Mouse (Mus musculus): Measurements from ENCODE around the gene Samd14. TPM values are rescaled to one million over a fixed set of nuclear protein-coding genes. Genes with fewer than 3 reads are reported as not detected.

The Samd14 gene
- polyA plus RNA-seq, 1 experiment from 2014 or later = 15.0 TPM

DNA sequence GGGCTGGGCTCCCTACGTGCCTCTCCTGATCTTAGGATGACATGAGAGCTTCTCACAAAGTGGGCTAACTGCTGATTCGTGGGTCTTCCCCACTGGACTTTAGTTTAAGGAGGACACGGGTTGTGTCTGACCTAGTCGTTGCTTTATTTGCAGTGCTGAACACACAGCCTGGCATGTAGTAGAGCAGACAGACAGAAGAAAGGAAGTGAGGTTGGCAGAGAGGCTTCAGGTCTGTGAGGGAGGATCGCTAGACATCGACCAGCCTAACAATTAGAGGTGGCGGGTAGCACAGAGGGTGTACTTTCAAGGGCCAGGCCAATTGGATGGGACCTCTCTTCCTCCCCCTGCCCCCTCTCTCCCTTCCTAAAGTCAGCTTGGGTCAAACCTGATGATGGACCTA, 33.9 kb downstream of the Samd14 start:
- no peak overlapping the region for H3K4me2 ChIP-seq (replicated peaks)
- ATAC-seq = no peak
- H3K9me3 ChIP-seq = no peaks in the 10 kb centered on the region
- no peaks in the 10 kb centered on the region for H3K27me3 ChIP-seq (replicated peaks)
- no peak overlapping the region for H3K27ac ChIP-seq
- H3K4me3 ChIP-seq (replicated peaks) = no peak overlapping the region
- peaks cover 11% of the 10 kb centered on the region; the same call in 1 of the 2 replicates for H3K4me1 ChIP-seq (replicated peaks)
- no peak overlapping the region for H3K9ac ChIP-seq
- 0 out of 2 replicates have a peak, but pooled peaks cover 5% of the 10 kb centered on the region for H3K36me3 ChIP-seq
- WGBS = 46% methylated on average over 7 of the region's 7 CpGs

DNA sequence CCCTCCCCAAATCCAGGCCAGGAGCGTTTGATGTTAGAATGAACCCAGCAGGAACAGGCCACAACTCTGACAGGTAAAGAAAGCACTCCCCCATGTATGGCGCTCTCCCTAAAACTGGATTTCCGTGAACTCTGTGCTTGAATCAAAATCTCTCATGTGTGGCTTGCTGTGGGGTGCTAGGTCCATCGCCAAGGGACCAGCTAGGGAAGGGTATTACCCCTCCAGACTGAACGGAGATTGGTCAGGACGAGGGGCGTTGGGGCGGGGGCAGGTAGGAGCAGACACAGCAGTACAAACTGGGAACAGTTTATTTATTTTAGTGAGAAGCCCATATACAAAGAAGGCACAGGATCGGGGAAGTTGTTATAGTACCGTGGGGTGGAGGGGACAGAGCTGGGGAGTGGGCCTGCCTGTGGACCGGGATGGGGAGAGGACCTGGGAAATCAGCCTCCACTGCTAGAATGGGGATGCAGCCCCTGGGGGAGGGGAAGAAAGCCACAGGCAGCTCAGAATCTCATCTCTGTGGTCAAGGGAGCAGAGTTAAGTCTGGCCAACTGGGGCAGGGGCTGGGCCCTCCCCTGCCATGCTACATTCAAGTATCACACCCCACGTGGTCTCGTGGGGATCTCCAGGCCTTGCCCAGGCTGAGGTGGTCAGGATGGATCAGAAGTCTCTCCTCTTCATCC, 34.6 kb downstream of the Samd14 start:
- ATAC-seq = no peak
- Histone ChIP-seq H3K4me3 (replicated peaks) (no peak overlapping the region), H3K27me3 (replicated peaks) (no peaks in the 10 kb centered on the region), H3K36me3 (0 out of 2 replicates have a peak, but pooled peaks cover 5% of the 10 kb centered on the region), H3K4me1 (replicated peaks) (peaks cover 7% of the 10 kb centered on the region; the same call in 1 of the 2 replicates), H3K4me2 (replicated peaks) (no peak overlapping the region), H3K27ac (no peak overlapping the region), H3K9me3 (no peaks in the 10 kb centered on the region), H3K9ac (no peak overlapping the region)
- 60% methylated on average over 13 of the region's 13 CpGs for WGBS

DNA sequence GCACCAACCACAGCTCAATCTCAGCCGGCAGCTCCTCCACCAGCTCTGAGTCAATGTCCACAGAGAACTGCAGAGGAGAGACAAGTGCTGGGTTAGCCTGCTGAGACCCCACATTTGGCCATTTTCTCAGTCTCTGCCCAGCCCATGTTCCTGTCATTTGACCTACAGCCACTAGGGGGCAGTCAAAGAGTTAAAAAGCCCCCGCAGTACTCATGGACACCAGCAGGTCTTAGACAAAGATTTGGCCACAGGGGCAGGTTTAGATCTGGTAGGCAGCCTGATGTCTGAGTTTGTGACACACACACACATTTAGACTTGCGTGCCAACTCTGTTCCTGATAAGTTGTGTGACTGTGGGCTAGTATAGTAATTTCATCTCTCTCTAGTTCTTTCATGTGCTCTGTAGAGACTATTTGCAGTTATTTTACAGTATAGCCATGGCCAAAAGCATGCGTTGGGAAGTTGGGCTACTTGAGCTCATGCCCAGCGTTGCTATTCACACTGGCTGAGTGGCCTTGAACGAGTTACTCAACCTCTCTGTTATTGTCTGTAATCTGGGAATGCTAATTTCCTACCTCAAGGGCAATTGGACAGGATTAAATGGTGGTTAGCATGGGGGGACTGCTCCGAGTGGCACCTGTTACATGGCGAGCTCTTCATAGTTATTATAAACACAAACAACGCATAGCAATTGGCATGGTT, 37.5 kb downstream of the Samd14 start:
- Histone ChIP-seq H3K9me3 (no peaks in the 10 kb centered on the region), H3K4me1 (replicated peaks) (no peaks in the 10 kb centered on the region), H3K27me3 (replicated peaks) (no peaks in the 10 kb centered on the region), H3K27ac (no peak overlapping the region), H3K36me3 (peaks cover 11% of the 10 kb centered on the region; the same call in 1 of the 2 replicates), H3K4me2 (replicated peaks) (no peak overlapping the region), H3K4me3 (replicated peaks) (no peak overlapping the region), H3K9ac (no peak overlapping the region)
- ATAC-seq = peak; percentile 57; the same call in 1 of the 2 replicates
- WGBS = 60% methylated on average over 9 of the region's 9 CpGs

DNA sequence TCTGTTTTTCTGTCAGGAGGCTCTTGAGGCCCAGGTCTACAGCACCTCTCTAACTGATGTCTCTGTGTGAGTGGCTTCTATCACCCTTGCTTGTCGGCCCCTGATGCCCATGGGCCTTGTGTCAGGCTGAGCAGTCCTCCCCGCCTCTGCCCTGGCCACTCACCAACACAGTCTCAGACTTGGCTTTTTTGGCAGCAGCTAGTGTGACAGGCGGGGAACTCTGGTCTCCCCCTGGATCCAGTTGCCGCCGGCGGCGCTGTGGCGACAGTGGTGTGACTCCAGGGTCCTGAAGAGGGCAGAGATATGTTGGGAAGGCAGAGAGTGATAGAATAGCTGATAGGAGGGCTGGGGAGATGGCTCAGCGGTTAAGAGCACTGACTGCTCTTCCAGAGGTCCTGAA, 43.4 kb downstream of the Samd14 start:
- H3K36me3 ChIP-seq = peaks cover 32% of the 10 kb centered on the region
- no peak overlapping the region for H3K4me2 ChIP-seq (replicated peaks)
- no peak overlapping the region for H3K4me3 ChIP-seq (replicated peaks)
- H3K9ac ChIP-seq = no peak overlapping the region
- no peaks in the 10 kb centered on the region for H3K27me3 ChIP-seq (replicated peaks)
- WGBS = 82% methylated on average over 9 of the region's 9 CpGs
- no peak overlapping the region for H3K27ac ChIP-seq
- no peaks in the 10 kb centered on the region for H3K9me3 ChIP-seq
- H3K4me1 ChIP-seq (replicated peaks) = no peaks in the 10 kb centered on the region
- ATAC-seq = no peak

DNA sequence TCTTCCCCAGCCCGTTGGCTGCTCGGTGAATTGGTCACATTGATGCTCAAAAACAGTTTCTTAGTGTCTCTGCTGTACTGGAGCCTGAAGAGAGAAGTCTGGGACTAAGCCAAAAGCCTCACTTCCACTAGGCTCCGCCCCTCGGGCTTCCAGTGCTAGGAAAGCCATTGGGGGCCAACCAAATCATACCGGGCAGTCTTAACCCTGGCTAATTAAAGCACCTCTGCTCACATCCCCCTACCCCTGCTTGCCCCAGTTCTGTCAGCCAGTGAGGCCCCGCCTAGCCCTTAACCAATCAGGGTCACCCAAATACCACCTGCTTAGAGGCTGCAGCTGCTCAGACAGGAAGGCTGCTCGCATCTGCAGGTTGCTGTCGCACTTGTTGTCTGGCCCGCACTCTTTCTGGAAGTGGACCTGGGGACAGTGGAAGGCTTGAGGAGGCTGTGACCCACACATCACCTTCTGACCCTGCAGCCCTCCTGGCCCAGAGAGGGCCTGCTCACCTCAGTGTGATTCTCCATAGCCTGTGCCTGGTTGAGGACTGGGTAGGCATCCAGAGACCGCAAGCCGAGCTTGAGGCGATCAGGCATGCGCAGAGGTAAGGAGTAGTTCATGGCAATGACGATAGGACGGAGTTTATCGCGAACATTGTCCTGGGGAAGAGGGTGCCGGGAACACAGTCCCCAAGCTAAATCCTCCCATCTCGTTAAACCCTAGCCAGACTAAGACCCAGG, 47.3 kb downstream of the Samd14 start:
- Histone ChIP-seq H3K27ac (no peak overlapping the region), H3K27me3 (replicated peaks) (no peaks in the 10 kb centered on the region), H3K36me3 (peaks cover 42% of the 10 kb centered on the region), H3K4me3 (replicated peaks) (no peak overlapping the region), H3K9ac (no peak overlapping the region), H3K4me1 (replicated peaks) (no peaks in the 10 kb centered on the region), H3K9me3 (no peaks in the 10 kb centered on the region), H3K4me2 (replicated peaks) (no peak overlapping the region)
- 54% methylated on average over 19 of the region's 19 CpGs for WGBS
- no peak for ATAC-seq

DNA sequence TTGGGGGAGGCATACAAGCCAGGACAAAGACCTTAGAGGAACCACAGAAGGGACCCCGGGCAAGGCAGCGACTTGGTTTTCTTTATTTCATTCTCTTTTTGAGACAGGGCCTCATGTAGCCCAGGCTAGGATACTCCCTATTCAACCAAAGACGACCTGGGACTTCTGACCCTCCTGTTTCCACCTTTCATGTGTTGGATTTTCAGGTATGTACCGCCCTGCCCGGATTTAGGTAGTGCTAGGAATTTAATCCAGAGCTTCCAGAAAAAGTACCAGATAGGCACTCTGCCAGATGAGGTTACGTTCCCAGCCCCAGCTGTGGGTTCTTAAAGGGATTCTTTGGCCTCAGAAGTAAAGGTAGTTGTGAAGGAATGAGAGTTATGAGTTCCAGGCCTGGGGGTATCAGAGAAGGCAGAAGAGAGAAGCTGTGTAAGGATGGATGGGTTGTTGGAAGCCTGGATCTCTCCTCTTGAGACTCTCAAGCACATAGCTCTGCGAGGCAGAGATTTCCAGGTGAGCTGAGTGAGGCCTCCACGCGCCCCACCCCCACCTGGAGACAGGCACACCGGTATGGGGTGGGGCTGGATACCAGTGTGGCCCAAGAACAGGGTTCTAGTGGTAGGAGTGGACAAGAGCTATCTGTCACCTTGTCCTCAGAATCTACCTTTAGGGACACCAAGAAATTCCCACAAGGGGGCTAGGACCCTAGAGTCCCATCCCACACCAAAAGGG, 59.7 kb downstream of the Samd14 start:
- no peak overlapping the region for H3K27ac ChIP-seq
- no peak overlapping the region for H3K4me2 ChIP-seq (replicated peaks)
- no peak overlapping the region for H3K9ac ChIP-seq
- no peak for ATAC-seq
- WGBS = 86% methylated on average over 10 of the region's 10 CpGs
- peaks cover 46% of the 10 kb centered on the region for H3K4me1 ChIP-seq (replicated peaks)
- no peak overlapping the region for H3K4me3 ChIP-seq (replicated peaks)
- no peaks in the 10 kb centered on the region for H3K27me3 ChIP-seq (replicated peaks)
- H3K36me3 ChIP-seq = peaks cover 10% of the 10 kb centered on the region
- H3K9me3 ChIP-seq = no peaks in the 10 kb centered on the region

DNA sequence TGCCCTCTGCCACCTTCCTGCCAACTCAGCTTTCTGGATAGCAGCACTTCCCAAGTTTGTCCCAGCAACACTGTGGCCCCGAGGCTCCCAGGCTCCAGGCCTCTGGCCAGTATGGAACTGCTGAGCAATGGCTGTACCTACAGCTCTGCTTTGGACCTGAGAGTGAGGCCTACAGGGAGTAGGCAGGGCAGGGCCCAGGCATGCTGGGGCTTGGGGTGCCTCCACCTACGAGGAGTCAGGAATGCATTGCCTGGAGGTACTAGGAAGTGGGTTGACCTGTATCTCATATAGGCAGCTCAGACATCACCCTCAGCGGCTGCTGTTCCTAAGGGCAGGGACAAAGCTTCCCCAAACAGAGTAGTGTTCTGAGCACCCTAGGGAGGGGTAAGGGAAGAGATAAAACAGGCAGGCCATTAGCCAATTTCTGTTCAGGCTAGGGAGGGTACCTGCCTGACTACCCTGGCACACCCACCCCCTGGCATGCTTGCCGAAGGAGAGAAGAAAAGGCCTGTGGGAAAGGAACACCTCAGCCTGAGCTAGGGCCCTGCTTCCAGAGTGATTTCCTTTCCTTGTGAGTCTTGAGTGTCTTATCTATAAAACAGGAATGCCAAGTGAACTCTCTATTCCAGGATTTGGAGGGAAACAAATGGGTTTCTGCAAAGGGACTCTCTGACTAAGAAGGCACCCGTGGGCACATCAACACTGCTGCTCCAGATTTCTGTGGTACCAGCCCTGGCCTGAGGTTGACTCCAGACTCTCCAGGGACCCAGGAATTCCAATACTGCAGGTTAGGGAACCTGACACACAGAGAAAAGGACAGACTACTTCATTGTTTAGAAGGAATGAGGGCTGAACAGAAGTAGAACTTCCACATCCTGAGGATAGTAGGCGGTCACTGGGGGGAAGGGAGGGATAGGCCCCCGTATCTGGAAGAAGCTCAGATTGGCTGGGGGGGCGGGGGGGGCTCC, 60.7 kb downstream of the Samd14 start:
- ATAC-seq = peak; percentile 30; the same call in 1 of the 2 replicates
- WGBS = 67% methylated on average over 8 of the region's 8 CpGs
- Histone ChIP-seq H3K4me1 (replicated peaks) (peaks cover 57% of the 10 kb centered on the region), H3K27me3 (replicated peaks) (no peaks in the 10 kb centered on the region), H3K9ac (peak overlapping the region; percentile 20; the same call in 1 of the 2 replicates), H3K4me2 (replicated peaks) (peak overlapping the region; percentile 22; the same call in 1 of the 2 replicates), H3K9me3 (no peaks in the 10 kb centered on the region), H3K27ac (peak overlapping the region; percentile 70; the same call in 1 of the 2 replicates), H3K4me3 (replicated peaks) (no peak overlapping the region), H3K36me3 (peaks cover 10% of the 10 kb centered on the region)

DNA sequence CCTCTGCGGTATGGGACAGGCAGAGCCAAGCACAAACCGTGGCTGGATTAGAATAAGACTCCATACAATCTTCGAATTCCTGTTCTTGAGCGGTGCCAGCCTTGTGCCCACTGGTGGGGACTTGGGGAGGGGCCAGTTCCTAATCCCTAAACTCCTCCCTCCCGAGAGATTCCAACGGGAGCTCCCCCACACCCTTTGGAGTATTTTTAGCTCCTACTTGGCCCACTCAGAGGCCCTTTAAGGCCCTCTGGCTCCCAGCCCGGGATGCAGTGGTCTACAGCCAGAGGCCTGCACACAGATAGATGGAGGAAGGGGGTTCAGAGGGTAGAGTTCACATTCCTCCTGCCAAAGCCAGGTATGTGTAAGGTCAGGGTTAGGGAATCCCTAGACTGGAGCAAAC, 61.6 kb downstream of the Samd14 start:
- H3K27ac ChIP-seq = peak overlapping the region; percentile 11; the same call in 1 of the 2 replicates
- H3K4me1 ChIP-seq (replicated peaks) = peaks cover 58% of the 10 kb centered on the region
- H3K9me3 ChIP-seq = no peaks in the 10 kb centered on the region
- H3K9ac ChIP-seq = no peak overlapping the region
- 39% methylated on average over 7 of the region's 7 CpGs for WGBS
- no peaks in the 10 kb centered on the region for H3K27me3 ChIP-seq (replicated peaks)
- no peak for ATAC-seq
- no peak overlapping the region for H3K4me3 ChIP-seq (replicated peaks)
- peak overlapping the region; percentile 22; the same call in 1 of the 2 replicates for H3K4me2 ChIP-seq (replicated peaks)
- H3K36me3 ChIP-seq = 0 out of 2 replicates have a peak, but pooled peaks cover 5% of the 10 kb centered on the region

DNA sequence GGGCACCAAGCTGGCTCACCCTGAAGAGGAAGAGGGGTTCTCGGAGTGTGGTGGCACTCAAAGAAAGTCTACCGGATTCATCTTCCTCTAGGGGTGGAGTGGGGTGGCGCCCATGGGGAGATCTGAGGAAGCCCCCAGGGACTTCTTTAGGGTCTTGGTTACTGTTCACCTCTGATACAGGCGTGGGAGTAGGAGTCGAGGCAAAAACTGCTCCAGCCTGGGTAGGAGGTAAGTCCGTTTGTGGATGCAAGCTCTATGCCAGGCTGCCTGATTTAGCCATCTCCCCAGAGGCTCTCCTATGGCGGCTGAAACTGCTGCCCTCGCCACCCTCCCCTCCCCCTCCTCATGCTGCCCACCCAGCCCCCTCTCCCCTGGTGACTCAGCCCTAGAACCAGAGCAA, 62.5 kb downstream of the Samd14 start:
- H3K4me1 ChIP-seq (replicated peaks) = peaks cover 64% of the 10 kb centered on the region
- no peak for ATAC-seq
- H3K36me3 ChIP-seq = no peaks in the 10 kb centered on the region
- no peak overlapping the region for H3K9ac ChIP-seq
- H3K4me3 ChIP-seq (replicated peaks) = no peak overlapping the region
- peak overlapping the region; percentile 1; the same call in 1 of the 2 replicates for H3K4me2 ChIP-seq (replicated peaks)
- 81% methylated on average over 8 of the region's 8 CpGs for WGBS
- no peaks in the 10 kb centered on the region for H3K9me3 ChIP-seq
- 0 out of 2 replicates have a peak overlapping the region, but pooled peaks have one; percentile 11 for H3K27ac ChIP-seq
- no peaks in the 10 kb centered on the region for H3K27me3 ChIP-seq (replicated peaks)

DNA sequence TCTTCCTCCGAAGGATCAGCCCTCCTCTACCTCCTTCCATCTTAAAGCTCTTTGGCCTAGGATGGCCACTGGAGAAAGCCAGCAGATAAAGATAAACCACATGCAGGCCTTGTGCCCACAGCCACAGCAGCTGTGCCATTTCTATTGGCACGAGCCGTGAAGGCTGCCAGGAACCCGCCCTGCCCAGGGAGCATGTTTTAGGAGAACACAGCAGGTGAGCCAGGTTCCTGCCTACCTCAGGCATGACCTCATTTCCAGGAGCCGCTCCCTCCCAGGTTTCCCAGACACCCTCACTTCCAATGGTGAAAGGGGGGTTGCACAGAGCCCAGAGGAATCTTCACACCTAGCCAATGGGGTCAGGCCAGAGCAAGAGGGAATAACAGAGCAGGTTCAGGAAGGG, 63.1 kb downstream of the Samd14 start:
- ATAC-seq = no peak
- Histone ChIP-seq H3K9me3 (no peaks in the 10 kb centered on the region), H3K4me3 (replicated peaks) (no peak overlapping the region), H3K27ac (no peak overlapping the region), H3K9ac (no peak overlapping the region), H3K4me2 (replicated peaks) (peak overlapping the region; percentile 1; the same call in 1 of the 2 replicates), H3K36me3 (no peaks in the 10 kb centered on the region), H3K27me3 (replicated peaks) (no peaks in the 10 kb centered on the region), H3K4me1 (replicated peaks) (peaks cover 69% of the 10 kb centered on the region)
- WGBS = 70% methylated on average over 5 of the region's 5 CpGs

DNA sequence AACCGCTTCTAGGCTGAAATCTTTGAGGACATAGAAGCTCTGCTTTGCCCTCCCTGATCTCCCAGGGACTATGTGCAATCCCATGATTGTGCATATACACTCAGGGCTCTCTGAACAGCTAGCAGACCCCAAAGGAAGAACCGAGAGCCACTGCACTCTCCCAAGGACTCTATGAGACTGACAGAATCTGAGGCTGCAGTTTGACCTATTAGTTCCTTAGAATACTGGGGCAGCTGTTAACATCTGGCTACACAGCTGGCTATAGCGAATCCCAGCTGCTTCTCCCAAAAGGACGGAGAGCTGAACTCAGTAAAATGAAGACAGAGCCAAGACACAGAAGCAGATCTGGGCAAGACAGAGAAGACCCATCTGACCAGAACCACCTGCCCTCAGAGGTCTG, 64.2 kb downstream of the Samd14 start:
- Histone ChIP-seq H3K27me3 (replicated peaks) (no peaks in the 10 kb centered on the region), H3K4me2 (replicated peaks) (peak overlapping the region; percentile 90), H3K4me1 (replicated peaks) (peaks cover 70% of the 10 kb centered on the region), H3K27ac (peak overlapping the region; percentile 92), H3K9ac (peak overlapping the region; percentile 4; the same call in 1 of the 2 replicates), H3K9me3 (no peaks in the 10 kb centered on the region), H3K4me3 (replicated peaks) (peak overlapping the region; percentile 69), H3K36me3 (no peaks in the 10 kb centered on the region)
- WGBS = 63% methylated on average over 4 of the region's 4 CpGs
- ATAC-seq = no peak
